Mouse (Mus musculus): ENCODE results near the gene Scand1.
A peak's percentile ranks its signal among the peaks of the same experiment; 100 is the strongest.

Gene Scand1

GRCm38 (mm10) chr2:156340078-156340477 lies 27.6 kb upstream of the Scand1 start:
- Histone ChIP-seq H3K4me3 (replicated peaks; ENCODE audit: low read length) (no peak overlapping the region), H3K9me3 (ENCODE audit: low read length) (no peaks in the 10 kb centered on the region), H3K36me3 (ENCODE audit: insufficient read depth, low read length) (no peaks in the 10 kb centered on the region), H3K4me1 (replicated peaks; ENCODE audit: low read depth, low read length) (peaks cover 18% of the 10 kb centered on the region), H3K27me3 (ENCODE audit: insufficient read depth, low read length) (peaks cover 16% of the 10 kb centered on the region)
- TF ChIP-seq CTCF (conservative IDR thresholded peaks at IDR 0.05; ENCODE audit: low read length) (no peak), POU5F1 (IDR thresholded peaks at IDR 0.05; ENCODE audit: borderline replicate concordance, low read length) (no peak), NANOG (IDR thresholded peaks at IDR 0.05; ENCODE audit: borderline replicate concordance, low read length) (no peak)

DNA sequence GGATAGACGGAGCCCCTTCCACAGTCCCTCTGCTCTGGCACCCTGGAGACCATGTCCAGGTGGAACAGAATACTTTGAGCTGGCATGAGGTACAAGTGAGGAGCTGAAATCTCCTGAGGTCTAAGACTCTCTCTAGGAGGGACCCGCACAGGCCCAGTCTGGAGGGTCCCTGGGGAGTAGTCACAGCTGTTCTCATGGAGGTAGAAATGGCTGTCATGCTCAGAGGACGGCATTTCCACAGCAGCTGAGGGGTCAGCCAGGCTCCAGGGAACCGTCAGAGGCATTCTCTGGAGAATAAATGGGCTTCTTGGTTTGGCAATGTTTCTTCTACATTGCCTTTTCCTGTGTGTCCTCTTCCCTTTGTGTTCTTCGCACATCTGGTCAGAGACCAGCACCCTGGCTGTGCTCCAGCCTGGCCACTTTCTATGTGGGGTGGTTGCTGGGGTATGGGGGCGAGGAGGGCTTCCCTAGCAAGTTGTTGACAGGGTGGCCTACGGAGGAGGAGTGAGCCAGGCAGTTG lies 19.0 kb upstream of the Scand1 start:
- H3K4me3 ChIP-seq (replicated peaks; ENCODE audit: low read length) = no peak overlapping the region
- 0 out of 2 replicates have a peak, but pooled peaks cover 6% of the 10 kb centered on the region for H3K27me3 ChIP-seq (ENCODE audit: insufficient read depth, low read length)
- H3K36me3 ChIP-seq (ENCODE audit: insufficient read depth, low read length) = no peaks in the 10 kb centered on the region
- no peak for TF ChIP-seq POU5F1 (IDR thresholded peaks at IDR 0.05; ENCODE audit: borderline replicate concordance, low read length)
- no peak for TF ChIP-seq NANOG (IDR thresholded peaks at IDR 0.05; ENCODE audit: borderline replicate concordance, low read length)
- TF ChIP-seq CTCF (conservative IDR thresholded peaks at IDR 0.05; ENCODE audit: low read length) = no peak
- peaks cover 3% of the 10 kb centered on the region; the same call in 1 of the 2 replicates for H3K4me1 ChIP-seq (replicated peaks; ENCODE audit: low read depth, low read length)
- H3K9me3 ChIP-seq (ENCODE audit: low read length) = peaks cover 8% of the 10 kb centered on the region

DNA sequence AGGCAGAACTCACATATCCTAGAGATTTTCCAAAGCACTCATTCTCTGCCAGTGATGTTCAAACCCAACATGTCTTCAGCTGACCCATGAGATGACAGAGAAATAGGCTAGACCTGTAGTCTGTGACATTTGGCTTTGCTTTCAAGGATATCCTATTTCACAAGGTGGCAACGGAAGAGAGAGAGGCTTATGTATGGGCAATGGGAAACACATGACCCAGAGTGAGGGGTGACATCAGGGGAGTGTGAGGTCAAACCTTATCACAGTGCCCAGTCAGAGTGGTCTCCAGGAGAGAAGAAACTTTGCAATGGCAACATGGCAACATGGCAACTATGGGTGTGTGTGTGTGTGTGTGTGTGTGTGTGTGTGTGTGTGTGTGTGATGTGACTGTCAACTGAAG lies 18.2 kb upstream of the Scand1 start:
- 0 out of 2 replicates have a peak, but pooled peaks cover 6% of the 10 kb centered on the region for H3K27me3 ChIP-seq (ENCODE audit: insufficient read depth, low read length)
- H3K36me3 ChIP-seq (ENCODE audit: insufficient read depth, low read length) = no peaks in the 10 kb centered on the region
- no peak overlapping the region for H3K4me3 ChIP-seq (replicated peaks; ENCODE audit: low read length)
- no peak for TF ChIP-seq NANOG (IDR thresholded peaks at IDR 0.05; ENCODE audit: borderline replicate concordance, low read length)
- no peak for TF ChIP-seq POU5F1 (IDR thresholded peaks at IDR 0.05; ENCODE audit: borderline replicate concordance, low read length)
- no peak for TF ChIP-seq CTCF (conservative IDR thresholded peaks at IDR 0.05; ENCODE audit: low read length)
- H3K4me1 ChIP-seq (replicated peaks; ENCODE audit: low read depth, low read length) = peaks cover 3% of the 10 kb centered on the region; the same call in 1 of the 2 replicates
- peaks cover 8% of the 10 kb centered on the region for H3K9me3 ChIP-seq (ENCODE audit: low read length)

- Histone ChIP-seq H3K4me3 (replicated peaks; ENCODE audit: low read length) (no peak overlapping the region), H3K27me3 (ENCODE audit: insufficient read depth, low read length) (no peaks in the 10 kb centered on the region)
These were observed 12.2 kb upstream of the Scand1 start for GRCm38 (mm10) chr2:156324681-156325080.

DNA sequence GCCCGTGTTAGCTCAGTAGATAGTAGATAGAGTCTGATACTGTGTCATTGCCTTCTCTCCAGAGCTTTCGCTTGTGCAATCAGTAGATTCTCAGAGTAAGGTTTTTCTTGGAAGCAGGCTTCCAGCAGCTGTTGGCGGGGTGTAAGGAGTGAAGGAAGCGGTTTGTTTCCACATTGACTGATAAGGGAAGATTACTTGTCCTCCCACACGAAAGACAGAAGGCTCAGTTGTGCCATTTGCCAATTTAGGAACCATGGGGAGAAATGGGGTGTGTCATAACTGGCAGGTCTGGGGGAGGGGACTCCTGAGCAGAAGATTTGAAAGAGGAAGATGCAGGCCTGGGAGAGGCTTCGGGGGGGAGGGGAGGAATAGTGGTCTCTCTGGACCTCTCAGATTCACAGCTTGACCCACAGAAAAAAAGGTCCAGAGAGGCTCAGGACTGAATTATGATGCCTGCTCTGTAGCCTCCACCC lies 11.6 kb upstream of the Scand1 start:
- Histone ChIP-seq H3K4me1 (replicated peaks; ENCODE audit: low read depth, low read length) (peaks cover 15% of the 10 kb centered on the region), H3K4me3 (replicated peaks; ENCODE audit: low read length) (no peak overlapping the region), H3K27me3 (ENCODE audit: insufficient read depth, low read length) (no peaks in the 10 kb centered on the region), H3K9me3 (ENCODE audit: low read length) (peaks cover 5% of the 10 kb centered on the region), H3K36me3 (ENCODE audit: insufficient read depth, low read length) (no peaks in the 10 kb centered on the region)
- no peak for TF ChIP-seq NANOG (IDR thresholded peaks at IDR 0.05; ENCODE audit: borderline replicate concordance, low read length)
- no peak for TF ChIP-seq CTCF (conservative IDR thresholded peaks at IDR 0.05; ENCODE audit: low read length)
- TF ChIP-seq POU5F1 (IDR thresholded peaks at IDR 0.05; ENCODE audit: borderline replicate concordance, low read length) = no peak

More at GRCm38 (mm10) chr2:156324681-156325080, 12.2 kb upstream of the Scand1 start:
- Histone ChIP-seq H3K36me3 (ENCODE audit: insufficient read depth, low read length) (no peaks in the 10 kb centered on the region), H3K9me3 (ENCODE audit: low read length) (peaks cover 8% of the 10 kb centered on the region), H3K4me1 (replicated peaks; ENCODE audit: low read depth, low read length) (peaks cover 15% of the 10 kb centered on the region)
- no peak for TF ChIP-seq POU5F1 (IDR thresholded peaks at IDR 0.05; ENCODE audit: borderline replicate concordance, low read length)
- no peak for TF ChIP-seq NANOG (IDR thresholded peaks at IDR 0.05; ENCODE audit: borderline replicate concordance, low read length)
- TF ChIP-seq CTCF (conservative IDR thresholded peaks at IDR 0.05; ENCODE audit: low read length) = no peak

- no peaks in the 10 kb centered on the region for H3K9me3 ChIP-seq (ENCODE audit: low read length)
- no peak for TF ChIP-seq CTCF (conservative IDR thresholded peaks at IDR 0.05; ENCODE audit: low read length)
- peaks cover 15% of the 10 kb centered on the region for H3K4me1 ChIP-seq (replicated peaks; ENCODE audit: low read depth, low read length)
- H3K36me3 ChIP-seq (ENCODE audit: insufficient read depth, low read length) = no peaks in the 10 kb centered on the region
- H3K4me3 ChIP-seq (replicated peaks; ENCODE audit: low read length) = no peak overlapping the region
- no peaks in the 10 kb centered on the region for H3K27me3 ChIP-seq (ENCODE audit: insufficient read depth, low read length)
These were observed 9.0 kb upstream of the Scand1 start for GRCm38 (mm10) chr2:156321538-156321937.

- no peaks in the 10 kb centered on the region for H3K27me3 ChIP-seq (ENCODE audit: insufficient read depth, low read length)
- no peak overlapping the region for H3K4me3 ChIP-seq (replicated peaks; ENCODE audit: low read length)
- H3K4me1 ChIP-seq (replicated peaks; ENCODE audit: low read depth, low read length) = peaks cover 4% of the 10 kb centered on the region
- H3K36me3 ChIP-seq (ENCODE audit: insufficient read depth, low read length) = no peaks in the 10 kb centered on the region
- H3K9me3 ChIP-seq (ENCODE audit: low read length) = peaks cover 4% of the 10 kb centered on the region; the same call in 1 of the 2 replicates
- TF ChIP-seq POU5F1 (IDR thresholded peaks at IDR 0.05; ENCODE audit: borderline replicate concordance, low read length) = no peak
- no peak for TF ChIP-seq NANOG (IDR thresholded peaks at IDR 0.05; ENCODE audit: borderline replicate concordance, low read length)
- no peak for TF ChIP-seq CTCF (conservative IDR thresholded peaks at IDR 0.05; ENCODE audit: low read length)
These were observed 6.0 kb upstream of the Scand1 start for GRCm38 (mm10) chr2:156318491-156318890.

- Histone ChIP-seq H3K9me3 (ENCODE audit: low read length) (peaks cover 4% of the 10 kb centered on the region; the same call in 1 of the 2 replicates), H3K4me3 (replicated peaks; ENCODE audit: low read length) (no peak overlapping the region), H3K27me3 (ENCODE audit: insufficient read depth, low read length) (no peaks in the 10 kb centered on the region), H3K4me1 (replicated peaks; ENCODE audit: low read depth, low read length) (peaks cover 7% of the 10 kb centered on the region), H3K36me3 (ENCODE audit: insufficient read depth, low read length) (peaks cover 11% of the 10 kb centered on the region)
- TF ChIP-seq NANOG (IDR thresholded peaks at IDR 0.05; ENCODE audit: borderline replicate concordance, low read length) (no peak), CTCF (conservative IDR thresholded peaks at IDR 0.05; ENCODE audit: low read length) (0 out of 2 replicates have a peak, but pooled peaks have one; percentile 17)
These were observed 2.3 kb upstream of the Scand1 start for GRCm38 (mm10) chr2:156314811-156315210.

- TF ChIP-seq NANOG (IDR thresholded peaks at IDR 0.05; ENCODE audit: borderline replicate concordance, low read length) (no peak), POU5F1 (IDR thresholded peaks at IDR 0.05; ENCODE audit: borderline replicate concordance, low read length) (no peak), CTCF (conservative IDR thresholded peaks at IDR 0.05; ENCODE audit: low read length) (no peak)
- Histone ChIP-seq H3K4me1 (replicated peaks; ENCODE audit: low read depth, low read length) (peaks cover 7% of the 10 kb centered on the region), H3K27me3 (ENCODE audit: insufficient read depth, low read length) (no peaks in the 10 kb centered on the region), H3K36me3 (ENCODE audit: insufficient read depth, low read length) (peaks cover 27% of the 10 kb centered on the region), H3K9me3 (ENCODE audit: low read length) (peaks cover 4% of the 10 kb centered on the region; the same call in 1 of the 2 replicates), H3K4me3 (replicated peaks; ENCODE audit: low read length) (peak overlapping the region; percentile 89)
These were observed 649 bp upstream of the Scand1 start for GRCm38 (mm10) chr2:156313153-156313552.
